In the genomic region with DNA sequence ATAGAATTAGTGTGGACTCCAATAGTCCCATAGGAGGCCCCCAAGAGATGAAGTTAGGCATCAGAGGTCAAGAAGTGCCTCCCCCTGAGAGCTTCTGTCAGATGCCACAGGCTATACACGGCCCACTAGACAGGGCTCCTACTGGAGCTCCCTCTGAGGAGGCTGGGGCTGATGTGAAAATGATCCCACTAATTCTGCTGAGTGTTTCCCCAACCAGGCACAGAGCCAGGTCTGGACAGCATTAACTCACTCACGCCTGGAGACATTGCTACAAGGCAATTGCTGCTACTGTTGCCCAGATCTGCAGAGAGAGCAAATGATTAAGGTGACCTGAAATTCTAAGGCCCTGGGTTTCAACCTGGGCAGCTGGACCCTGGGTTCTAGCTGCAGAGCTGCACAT, we compare ENCODE assay signal across 15 mouse cellular contexts. TPM values are rescaled to one million over a fixed set of nuclear protein-coding genes. Genes with fewer than 3 reads are reported as not detected.
A peak's percentile ranks its signal among the peaks of the same experiment; 100 is the strongest.
DNase-seq lines count a peak whose midpoint lies in the region; ATAC-seq and TF ChIP-seq lines count a peak whose summit lies in the region.
"Had no signal": no experiment of that assay in that cellular context is flagged by ENCODE, and none has a peak within 500 bp of the region (broad histone marks: within the 10 kb centered on the region; RNA-seq: fewer than 3 reads in every experiment).

No protein-coding gene starts in this region.

- H3K4me1 ChIP-seq in kidney, embryonic 14.5 days (ENCODE audit: control insufficient read depth, insufficient read depth, low read length): peaks cover 24% of the 10 kb centered on the region; the same call in 1 of the 2 replicates
- peaks cover 29% of the 10 kb centered on the region for H3K4me1 ChIP-seq in stomach, embryonic 14.5 days (ENCODE audit: control insufficient read depth, insufficient read depth, low read length)
- peaks cover 2% of the 10 kb centered on the region; the same call in 1 of the 2 replicates for H3K4me1 ChIP-seq in stomach, postnatal 0 days (replicated peaks; ENCODE audit: control insufficient read depth, insufficient read depth)

- no peak overlapping the region for H3K4me2 ChIP-seq in kidney, embryonic 14.5 days (replicated peaks; ENCODE audit: low read depth, low read length)
- no peak overlapping the region for H3K4me2 ChIP-seq in stomach, embryonic 14.5 days (replicated peaks; ENCODE audit: low read depth, low read length)
- H3K4me2 ChIP-seq in stomach, postnatal 0 days (replicated peaks; ENCODE audit: low read depth): no peak overlapping the region

- no peak for ATAC-seq in kidney, embryonic 14.5 days (ENCODE audit: low FRiP score, low TSS enrichment)
- ATAC-seq in stomach, embryonic 14.5 days (ENCODE audit: insufficient number of reproducible peaks, insufficient read depth, low FRiP score, low read depth): peak; percentile 44; the same call in 1 of the 2 replicates
- ATAC-seq in stomach, postnatal 0 days (ENCODE audit: low FRiP score, low TSS enrichment): no peak

- 18% methylated on average over 2 of the region's 2 CpGs for WGBS in kidney, embryonic 14.5 days
- WGBS in stomach, embryonic 14.5 days: 19% methylated on average over 2 of the region's 2 CpGs
- 14% methylated on average over 2 of the region's 2 CpGs for WGBS in stomach, postnatal 0 days

- H3K36me3 ChIP-seq in kidney, embryonic 14.5 days (ENCODE audit: control insufficient read depth, insufficient read depth, low read length): no peaks in the 10 kb centered on the region
- H3K36me3 ChIP-seq in stomach, embryonic 14.5 days (ENCODE audit: control insufficient read depth, insufficient read depth, low read length): no peaks in the 10 kb centered on the region
- H3K36me3 ChIP-seq in stomach, postnatal 0 days (ENCODE audit: control insufficient read depth, insufficient read depth, low read length): no peaks in the 10 kb centered on the region

- no peak overlapping the region for H3K9ac ChIP-seq in kidney, embryonic 14.5 days (ENCODE audit: low read depth, low read length)
- H3K9ac ChIP-seq in stomach, embryonic 14.5 days (replicated peaks; ENCODE audit: low read depth, low read length): no peak overlapping the region
- H3K9ac ChIP-seq in stomach, postnatal 0 days (ENCODE audit: low read length): no peak overlapping the region

- H3K4me3 ChIP-seq in gastrocnemius, adult 2 months: no peak overlapping the region
- no peak overlapping the region for H3K4me3 ChIP-seq in kidney, embryonic 14.5 days (ENCODE audit: low read length)
- no peak overlapping the region for H3K4me3 ChIP-seq in stomach, embryonic 14.5 days (ENCODE audit: low read depth, low read length)
- H3K4me3 ChIP-seq in stomach, postnatal 0 days (ENCODE audit: low read depth, low read length): no peak overlapping the region
- H3K4me3 ChIP-seq: megakaryocyte, embryonic 14.5 days; myocyte had no signal

- intact Hi-C loops in gastrocnemius, adult 2 months (cut with DNase I): loop anchor here (5.0 kb wide), 1 partner anchor 122 kb away; no protein-coding TSS in a partner anchor

- no peak for TF ChIP-seq CTCF in gastrocnemius, adult 2 months (IDR thresholded peaks at IDR 0.05)
- TF ChIP-seq CTCF in stomach, postnatal 0 days (IDR thresholded peaks at IDR 0.05; ENCODE audit: low read depth): no peak

- H3K27me3 ChIP-seq in kidney, embryonic 14.5 days (ENCODE audit: control insufficient read depth, insufficient read depth, low read length): no peaks in the 10 kb centered on the region
- H3K27me3 ChIP-seq in stomach, embryonic 14.5 days (ENCODE audit: control insufficient read depth, insufficient read depth, low read length): no peaks in the 10 kb centered on the region
- H3K27me3 ChIP-seq in stomach, postnatal 0 days (ENCODE audit: control insufficient read depth, insufficient read depth, low read length): no peaks in the 10 kb centered on the region

- H3K9me3 ChIP-seq in kidney, embryonic 14.5 days (ENCODE audit: control insufficient read depth, low read length): no peaks in the 10 kb centered on the region
- no peaks in the 10 kb centered on the region for H3K9me3 ChIP-seq in stomach, embryonic 14.5 days (ENCODE audit: control insufficient read depth, low read depth, low read length)
- no peaks in the 10 kb centered on the region for H3K9me3 ChIP-seq in stomach, postnatal 0 days (ENCODE audit: control insufficient read depth, low read length)
- H3K9me3 ChIP-seq: megakaryocyte, embryonic 14.5 days had no signal

- peak; percentile 63 for DNase-seq in gastrocnemius, adult 2 months
- DNase-seq in gastrocnemius, adult 8-10 months (ENCODE audit: low spot score in 2 of 2): no peak
- peak; percentile 61 for DNase-seq in kidney, postnatal 10 days
- DNase-seq in stomach, postnatal 0 days (ENCODE audit: low spot score): no peak
- no peak for DNase-seq in frontal cortex, postnatal 10 days (ENCODE audit: low spot score in 2 of 2)
- no peak for DNase-seq in layer of hippocampus, adult 8-10 months (ENCODE audit: low spot score in 2 of 2)
- DNase-seq: cerebellum, postnatal 14 days; kidney, adult 8-10 months; layer of hippocampus, postnatal 36 days had no signal

- no peak for TF ChIP-seq EP300 in stomach, postnatal 0 days (optimal IDR thresholded peaks at IDR 0.05)

- H3K27ac ChIP-seq in gastrocnemius, adult 2 months: no peak overlapping the region
- no peak overlapping the region for H3K27ac ChIP-seq in kidney, embryonic 14.5 days (ENCODE audit: low read depth, low read length)
- H3K27ac ChIP-seq in stomach, embryonic 14.5 days (ENCODE audit: low read length): peak overlapping the region; percentile 68
- H3K27ac ChIP-seq in stomach, postnatal 0 days (replicated peaks): no peak overlapping the region

RNA-seq across cellular contexts. Expression of gene Adamtsl2, which starts 6.6 kb away (rescaled TPM):
- 1 to 10 TPM; 2.9 to 9.8 TPM for total RNA-seq in gastrocnemius, adult 2 months (2021)
- 1 to 10 TPM in 3 of 4 experiments, under 1 TPM in 1; 0.99 to 2.2 (median 1.5) TPM for total RNA-seq in gastrocnemius, adult 8-10 months (2022)
- 0.51 and 0.65 TPM in 2 replicates for polyA plus RNA-seq in kidney, embryonic 14.5 days (2014; fragmentation: Nextera tagmentation; extraction: Ambion mirVana)
- polyA plus RNA-seq in stomach, embryonic 14.5 days (2014; fragmentation: Nextera tagmentation; extraction: Ambion mirVana): 2.1 and 3.2 TPM in 2 replicates
- polyA plus RNA-seq in stomach, postnatal 0 days (2015; fragmentation: Nextera tagmentation; extraction: Ambion mirVana): 1.4 and 3.4 TPM in 2 replicates
- 10 to 100 TPM in 2 of 4 experiments, 1 to 10 TPM in 2; 8.9 to 13.8 (median 11.1) TPM for total RNA-seq in layer of hippocampus, adult 8-10 months (2022)

RNA-seq across cellular contexts. Expression of gene Mymk, which starts 13.8 kb away (rescaled TPM):
- total RNA-seq in gastrocnemius, adult 2 months (2021): under 1 TPM in 1 of 2 experiments, not detected in 1; 0.36 TPM
- total RNA-seq in gastrocnemius, adult 8-10 months (2022): under 1 TPM in 1 of 4 experiments, not detected in 3; 0.48 TPM
- 0.54 TPM in 1 of 2 replicates, not detected in the other for polyA plus RNA-seq in kidney, embryonic 14.5 days (2014; fragmentation: Nextera tagmentation; extraction: Ambion mirVana)
- polyA plus RNA-seq in stomach, embryonic 14.5 days (2014; fragmentation: Nextera tagmentation; extraction: Ambion mirVana): not detected in 2 replicates
- polyA plus RNA-seq in stomach, postnatal 0 days (2015; fragmentation: Nextera tagmentation; extraction: Ambion mirVana): 0.55 and 1.1 TPM in 2 replicates
- total RNA-seq in layer of hippocampus, adult 8-10 months (2022): 1 to 10 TPM in 3 of 4 experiments, under 1 TPM in 1; 0.54 to 2.7 (median 1.7) TPM
- total RNA-seq: adrenal gland, adult 18-20 months; liver, adult 2 months had no signal
- polyA plus RNA-seq: liver, adult 2 months had no signal

RNA-seq across cellular contexts. Expression of gene Fam163b, which starts 56.5 kb away (rescaled TPM):
- total RNA-seq in gastrocnemius, adult 2 months (2021): not detected
- total RNA-seq in gastrocnemius, adult 8-10 months (2022): under 1 TPM in 1 of 4 experiments, not detected in 3; 0.08 TPM
- polyA plus RNA-seq in kidney, embryonic 14.5 days (2014; fragmentation: Nextera tagmentation; extraction: Ambion mirVana): not detected in 2 replicates
- not detected in 2 replicates for polyA plus RNA-seq in stomach, embryonic 14.5 days (2014; fragmentation: Nextera tagmentation; extraction: Ambion mirVana)
- 0.07 and 0.13 TPM in 2 replicates for polyA plus RNA-seq in stomach, postnatal 0 days (2015; fragmentation: Nextera tagmentation; extraction: Ambion mirVana)
- 100 to 1,000 TPM in 2 of 4 experiments, 10 to 100 TPM in 2; 87.0 to 124 (median 100) TPM for total RNA-seq in layer of hippocampus, adult 8-10 months (2022)
- total RNA-seq: liver, adult 2 months had no signal
- polyA plus RNA-seq: liver, adult 2 months had no signal

RNA-seq across cellular contexts. Expression of gene Slc2a6, which starts 58.0 kb away (rescaled TPM):
- total RNA-seq in gastrocnemius, adult 2 months (2021): not detected
- total RNA-seq in gastrocnemius, adult 8-10 months (2022): under 1 TPM in 1 of 4 experiments, not detected in 3; 0.15 TPM
- 0.37 and 0.64 TPM in 2 replicates for polyA plus RNA-seq in kidney, embryonic 14.5 days (2014; fragmentation: Nextera tagmentation; extraction: Ambion mirVana)
- polyA plus RNA-seq in stomach, embryonic 14.5 days (2014; fragmentation: Nextera tagmentation; extraction: Ambion mirVana): 0.84 and 1.7 TPM in 2 replicates
- polyA plus RNA-seq in stomach, postnatal 0 days (2015; fragmentation: Nextera tagmentation; extraction: Ambion mirVana): 2.0 and 2.7 TPM in 2 replicates
- 10 to 100 TPM; 33.6 to 37.1 (median 34.4) TPM for total RNA-seq in layer of hippocampus, adult 8-10 months (2022)

Comparison
In these comparisons a context has a peak if more than half of its experiments do, and no peak if none do; other contexts are left out.
1. DNase-seq: peak in gastrocnemius, adult 2 months (single experiment) and kidney, postnatal 10 days (single experiment); none in gastrocnemius, adult 8-10 months (0 of 2), stomach, postnatal 0 days (single experiment), frontal cortex, postnatal 10 days (0 of 2) and layer of hippocampus, adult 8-10 months (0 of 2).
2. RNA of gene Fam163b, which starts 56.5 kb away (total RNA-seq): 87.0 to 124 TPM in layer of hippocampus, adult 8-10 months; not detected in gastrocnemius, adult 2 months and 0.08 TPM in gastrocnemius, adult 8-10 months; every median in the first group is over 10 times any median in the second.